Mouse (Mus musculus): ENCODE measurements at regions not wholly inside any gene's neighbourhood (a gene's known extent, or its start where the extent isn't known, plus 50 kb on each side); places are given as distances from the start of the nearest gene placed in this dataset.

DNA sequence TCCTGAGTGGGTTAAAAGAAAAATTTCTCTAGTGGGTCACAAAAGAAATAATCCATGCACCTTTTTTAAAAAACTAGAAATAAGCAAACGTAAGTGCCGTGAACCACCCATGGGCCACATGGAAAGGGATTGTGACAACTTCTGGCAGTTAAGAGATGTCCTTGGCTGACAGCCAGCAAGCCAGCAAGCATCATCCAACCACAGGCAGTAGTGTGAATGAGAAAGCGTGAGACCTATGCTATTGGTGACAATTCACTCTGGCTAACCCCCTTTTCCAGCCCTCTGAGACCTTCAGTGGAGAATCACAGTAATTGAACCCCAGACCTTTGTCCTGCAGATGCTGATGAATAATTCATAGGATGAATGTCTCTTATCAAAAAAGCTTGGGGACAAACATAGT lies 78.3 kb upstream of the Sgcd start:
- no peaks in the 10 kb centered on the region for H3K9me3 ChIP-seq (ENCODE audit: control insufficient read depth, low read length)
- no peak for ATAC-seq (ENCODE audit: low FRiP score, low TSS enrichment)
- WGBS, result 52% methylated on average over 3 of the region's 3 CpGs
- no peak overlapping the region for H3K9ac ChIP-seq (ENCODE audit: low read length)
- H3K4me3 ChIP-seq (ENCODE audit: low read depth, low read length), result no peak overlapping the region
- TF ChIP-seq CTCF (IDR thresholded peaks at IDR 0.05; ENCODE audit: low read depth), result no peak
- TF ChIP-seq EP300 (optimal IDR thresholded peaks at IDR 0.05), result no peak
- no peaks in the 10 kb centered on the region for H3K36me3 ChIP-seq (ENCODE audit: control insufficient read depth, insufficient read depth, low read length)
- no peak overlapping the region for H3K27ac ChIP-seq (replicated peaks)
- no peaks in the 10 kb centered on the region for H3K4me1 ChIP-seq (replicated peaks; ENCODE audit: control insufficient read depth, insufficient read depth)
- no peaks in the 10 kb centered on the region for H3K27me3 ChIP-seq (ENCODE audit: control insufficient read depth, insufficient read depth, low read length)
- H3K4me2 ChIP-seq (replicated peaks; ENCODE audit: low read depth), result no peak overlapping the region
- DNase-seq (ENCODE audit: low spot score), result no peak

DNA sequence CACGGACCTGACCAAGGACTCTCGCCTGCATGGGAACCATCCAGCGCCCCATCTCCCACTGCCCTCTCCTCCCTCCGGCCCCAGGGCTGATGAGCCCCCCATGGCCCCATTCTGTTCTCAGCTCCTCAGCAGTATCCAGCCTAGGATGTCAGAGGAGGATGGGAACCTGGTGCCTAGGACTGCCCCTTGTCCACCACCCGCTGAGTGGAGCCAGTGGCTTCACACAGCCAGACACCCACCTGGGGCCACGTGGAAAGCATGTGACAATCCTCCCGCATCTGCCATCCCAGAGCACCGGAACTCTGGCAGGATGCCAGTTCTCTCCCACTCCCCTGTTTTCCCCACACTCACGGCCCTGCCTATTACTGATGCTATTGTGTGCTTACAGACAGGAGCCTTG lies 75.0 kb upstream of the Sgcd start:
- no peaks in the 10 kb centered on the region for H3K27me3 ChIP-seq (ENCODE audit: control insufficient read depth, insufficient read depth, low read length)
- ATAC-seq (ENCODE audit: low FRiP score, low TSS enrichment) (no peak), DNase-seq (ENCODE audit: low spot score) (no peak)
- no peak overlapping the region for H3K9ac ChIP-seq (ENCODE audit: low read length)
- H3K27ac ChIP-seq (replicated peaks), result no peak overlapping the region
- no peak overlapping the region for H3K4me3 ChIP-seq (ENCODE audit: low read depth, low read length)
- no peaks in the 10 kb centered on the region for H3K36me3 ChIP-seq (ENCODE audit: control insufficient read depth, insufficient read depth, low read length)
- WGBS, result 78% methylated on average over 9 of the region's 9 CpGs
- no peak overlapping the region for H3K4me2 ChIP-seq (replicated peaks; ENCODE audit: low read depth)
- H3K4me1 ChIP-seq (replicated peaks; ENCODE audit: control insufficient read depth, insufficient read depth), result no peaks in the 10 kb centered on the region
- H3K9me3 ChIP-seq (ENCODE audit: control insufficient read depth, low read length), result no peaks in the 10 kb centered on the region
- no peak for TF ChIP-seq EP300 (optimal IDR thresholded peaks at IDR 0.05)
- TF ChIP-seq CTCF (IDR thresholded peaks at IDR 0.05; ENCODE audit: low read depth), result no peak

DNA sequence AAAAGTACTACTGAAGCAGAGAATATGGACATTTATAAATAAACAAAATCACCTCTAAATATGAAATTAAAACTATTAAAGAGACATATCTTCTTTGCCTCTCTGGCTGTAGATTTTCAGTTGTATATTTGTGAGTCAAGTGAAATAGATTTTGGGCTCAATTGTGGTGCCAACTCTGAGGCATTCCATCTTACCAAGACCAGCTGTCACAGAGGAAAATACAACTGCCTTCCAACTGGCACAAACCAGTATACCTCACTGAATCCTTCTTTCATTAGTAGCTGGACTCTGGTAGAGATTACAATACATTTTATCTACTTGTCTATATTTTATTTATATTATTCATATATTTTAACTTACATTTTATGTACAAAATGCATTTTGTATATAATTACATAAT lies 72.7 kb upstream of the Sgcd start:
- Histone ChIP-seq H3K27me3 (ENCODE audit: control insufficient read depth, insufficient read depth, low read length) (no peaks in the 10 kb centered on the region), H3K9me3 (ENCODE audit: control insufficient read depth, low read length) (no peaks in the 10 kb centered on the region), H3K4me1 (replicated peaks; ENCODE audit: control insufficient read depth, insufficient read depth) (no peaks in the 10 kb centered on the region), H3K36me3 (ENCODE audit: control insufficient read depth, insufficient read depth, low read length) (no peaks in the 10 kb centered on the region), H3K4me2 (replicated peaks; ENCODE audit: low read depth) (no peak overlapping the region), H3K27ac (replicated peaks) (no peak overlapping the region), H3K9ac (ENCODE audit: low read length) (no peak overlapping the region), H3K4me3 (ENCODE audit: low read depth, low read length) (no peak overlapping the region)
- TF ChIP-seq CTCF (IDR thresholded peaks at IDR 0.05; ENCODE audit: low read depth), result no peak
- no peak for TF ChIP-seq EP300 (optimal IDR thresholded peaks at IDR 0.05)
- no peak for ATAC-seq (ENCODE audit: low FRiP score, low TSS enrichment)
- no peak for DNase-seq (ENCODE audit: low spot score)

DNA sequence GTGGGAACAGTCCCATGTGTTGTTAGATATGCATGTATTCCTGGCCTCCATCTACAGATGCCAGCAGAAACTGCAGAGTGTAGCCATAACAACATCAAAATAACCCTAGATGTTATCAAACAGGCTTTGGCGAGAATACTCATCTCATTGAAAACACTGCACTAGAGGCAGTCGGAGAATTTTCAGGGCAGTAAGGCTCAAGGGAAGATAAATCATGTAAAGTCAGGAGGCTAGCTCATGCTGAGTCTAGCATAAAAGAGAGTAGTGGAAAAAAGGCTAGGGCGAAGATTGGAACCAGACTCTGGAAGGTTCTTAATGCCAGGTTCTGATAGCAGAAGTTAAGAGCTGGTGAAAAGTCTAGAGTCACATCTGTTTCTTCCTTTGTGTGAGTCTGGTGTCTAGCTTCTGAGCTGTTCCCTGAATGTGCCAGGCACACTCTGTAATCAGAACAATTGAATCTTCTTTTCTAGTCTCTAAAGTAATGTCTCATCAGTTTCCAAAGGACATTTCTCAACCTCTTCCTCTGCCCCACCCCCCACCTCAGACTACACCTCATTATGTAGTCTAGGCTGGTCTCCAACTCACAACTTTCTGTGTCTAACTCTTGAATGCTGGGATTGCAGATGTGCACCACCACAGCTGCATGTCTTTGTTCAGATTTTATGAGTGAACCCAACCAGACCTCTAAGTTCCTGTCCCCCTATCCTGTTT lies 62.5 kb upstream of the Sgcd start:
- Histone ChIP-seq H3K27ac (replicated peaks) (no peak overlapping the region), H3K4me2 (replicated peaks; ENCODE audit: low read depth) (no peak overlapping the region), H3K36me3 (ENCODE audit: control insufficient read depth, insufficient read depth, low read length) (no peaks in the 10 kb centered on the region), H3K9ac (ENCODE audit: low read length) (no peak overlapping the region), H3K4me3 (ENCODE audit: low read depth, low read length) (no peak overlapping the region), H3K9me3 (ENCODE audit: control insufficient read depth, low read length) (no peaks in the 10 kb centered on the region), H3K27me3 (ENCODE audit: control insufficient read depth, insufficient read depth, low read length) (no peaks in the 10 kb centered on the region), H3K4me1 (replicated peaks; ENCODE audit: control insufficient read depth, insufficient read depth) (no peaks in the 10 kb centered on the region)
- DNase-seq (ENCODE audit: low spot score), result no peak
- 73% methylated on average over 3 of the region's 3 CpGs for WGBS
- ATAC-seq (ENCODE audit: low FRiP score, low TSS enrichment), result no peak
- TF ChIP-seq EP300 (optimal IDR thresholded peaks at IDR 0.05) (no peak), CTCF (IDR thresholded peaks at IDR 0.05; ENCODE audit: low read depth) (no peak)

DNA sequence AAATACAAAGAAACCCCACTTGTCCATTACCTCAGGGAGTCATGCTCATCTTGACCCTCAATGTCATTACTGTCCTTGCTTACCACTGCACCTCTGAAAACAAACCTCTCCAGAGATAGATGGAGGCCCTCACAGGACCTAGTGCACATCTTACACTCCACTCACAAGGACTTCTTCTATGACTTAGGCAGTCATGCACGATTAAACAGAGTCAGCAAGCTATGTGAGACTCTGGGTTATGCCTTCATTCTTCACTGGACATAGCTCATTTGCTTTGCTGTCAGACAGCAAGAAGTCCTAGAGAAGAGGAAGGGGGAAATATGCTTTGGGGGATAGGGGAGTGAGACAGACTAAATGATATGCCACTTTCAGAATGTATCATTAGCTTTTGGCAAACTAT lies 59.5 kb upstream of the Sgcd start:
- Histone ChIP-seq H3K27ac (replicated peaks) (no peak overlapping the region), H3K36me3 (ENCODE audit: control insufficient read depth, insufficient read depth, low read length) (no peaks in the 10 kb centered on the region), H3K4me3 (ENCODE audit: low read depth, low read length) (no peak overlapping the region), H3K4me2 (replicated peaks; ENCODE audit: low read depth) (no peak overlapping the region), H3K9me3 (ENCODE audit: control insufficient read depth, low read length) (no peaks in the 10 kb centered on the region), H3K27me3 (ENCODE audit: control insufficient read depth, insufficient read depth, low read length) (no peaks in the 10 kb centered on the region), H3K4me1 (replicated peaks; ENCODE audit: control insufficient read depth, insufficient read depth) (no peaks in the 10 kb centered on the region), H3K9ac (ENCODE audit: low read length) (no peak overlapping the region)
- 65% methylated on average over 1 of the region's 1 CpGs for WGBS
- no peak for TF ChIP-seq CTCF (IDR thresholded peaks at IDR 0.05; ENCODE audit: low read depth)
- no peak for TF ChIP-seq EP300 (optimal IDR thresholded peaks at IDR 0.05)
- ATAC-seq (ENCODE audit: low FRiP score, low TSS enrichment) (no peak), DNase-seq (ENCODE audit: low spot score) (no peak)

Data from stomach, postnatal 0 days (tissue).